Mouse (Mus musculus): ENCODE measurements around the gene Lmnb2. TPM values are rescaled to one million over a fixed set of nuclear protein-coding genes. Genes with fewer than 3 reads are reported as not detected.

Gene Lmnb2
- polyA plus RNA-seq, 1 experiment from 2014 or later, result 7.3 TPM

- WGBS, result 88% methylated on average over 5 of the region's 5 CpGs
- no peak overlapping the region for H3K4me3 ChIP-seq (ENCODE audit: control insufficient read depth in 1 of 2, insufficient read depth in 1 of 2, low read depth in 1 of 2, low read length in 2 of 2)
- H3K9ac ChIP-seq (ENCODE audit: low read length), result no peak overlapping the region
- peaks cover 2 to 15% of the 10 kb centered on the region in 2 experiments for H3K4me1 ChIP-seq (ENCODE audit: control insufficient read depth in 2 of 2, insufficient read depth in 2 of 2, low read length in 2 of 2)
- peaks cover 38% of the 10 kb centered on the region for H3K36me3 ChIP-seq (ENCODE audit: control insufficient read depth, insufficient read depth, low read length)
- H3K27ac ChIP-seq (replicated peaks in 1 of 2; ENCODE audit: control insufficient read depth in 1 of 2, insufficient read depth in 1 of 2, low read depth in 2 of 2, low read length in 2 of 2), result no peak overlapping the region
- ATAC-seq (ENCODE audit: insufficient number of reproducible peaks, insufficient read depth, low FRiP score, low read depth), result no peak
- H3K27me3 ChIP-seq (ENCODE audit: control insufficient read depth, insufficient read depth, low read length), result no peaks in the 10 kb centered on the region
- H3K4me2 ChIP-seq (ENCODE audit: low read length), result no peak overlapping the region
- no peaks in the 10 kb centered on the region for H3K9me3 ChIP-seq (ENCODE audit: control insufficient read depth, low read length)
These were observed 3.8 kb downstream of the Lmnb2 start for GRCm38 (mm10) chr10:80914253-80914656.

GRCm38 (mm10) chr10:80913364-80914011, 4.6 kb downstream of the Lmnb2 start:
- Histone ChIP-seq H3K9me3 (ENCODE audit: control insufficient read depth, low read length) (no peaks in the 10 kb centered on the region), H3K36me3 (ENCODE audit: control insufficient read depth, insufficient read depth, low read length) (peaks cover 46% of the 10 kb centered on the region), H3K9ac (ENCODE audit: low read length) (no peak overlapping the region), H3K27me3 (ENCODE audit: control insufficient read depth, insufficient read depth, low read length) (no peaks in the 10 kb centered on the region), H3K27ac (replicated peaks in 1 of 2; ENCODE audit: control insufficient read depth in 1 of 2, insufficient read depth in 1 of 2, low read depth in 2 of 2, low read length in 2 of 2) (no peak overlapping the region), H3K4me3 (ENCODE audit: control insufficient read depth in 1 of 2, insufficient read depth in 1 of 2, low read depth in 1 of 2, low read length in 2 of 2) (no peak overlapping the region), H3K4me2 (ENCODE audit: low read length) (no peak overlapping the region), H3K4me1 (ENCODE audit: control insufficient read depth in 2 of 2, insufficient read depth in 2 of 2, low read length in 2 of 2) (peaks cover 2 to 15% of the 10 kb centered on the region in 2 experiments)
- ATAC-seq (ENCODE audit: insufficient number of reproducible peaks, insufficient read depth, low FRiP score, low read depth), result no peak
- WGBS, result 79% methylated on average over 7 of the region's 8 CpGs

GRCm38 (mm10) chr10:80911891-80912290, 6.2 kb downstream of the Lmnb2 start:
- no peak overlapping the region for H3K9ac ChIP-seq (ENCODE audit: low read length)
- H3K27ac ChIP-seq (replicated peaks in 1 of 2; ENCODE audit: control insufficient read depth in 1 of 2, insufficient read depth in 1 of 2, low read depth in 2 of 2, low read length in 2 of 2), result no peak overlapping the region
- peaks cover 61% of the 10 kb centered on the region for H3K36me3 ChIP-seq (ENCODE audit: control insufficient read depth, insufficient read depth, low read length)
- H3K27me3 ChIP-seq (ENCODE audit: control insufficient read depth, insufficient read depth, low read length), result no peaks in the 10 kb centered on the region
- H3K4me2 ChIP-seq (ENCODE audit: low read length), result no peak overlapping the region
- H3K9me3 ChIP-seq (ENCODE audit: control insufficient read depth, low read length), result no peaks in the 10 kb centered on the region
- ATAC-seq (ENCODE audit: insufficient number of reproducible peaks, insufficient read depth, low FRiP score, low read depth), result no peak
- H3K4me3 ChIP-seq (ENCODE audit: control insufficient read depth in 1 of 2, insufficient read depth in 1 of 2, low read depth in 1 of 2, low read length in 2 of 2), result no peak overlapping the region
- peaks cover 0 to 9% of the 10 kb centered on the region in 2 experiments; a peak in 1 of 4 replicates for H3K4me1 ChIP-seq (ENCODE audit: control insufficient read depth in 2 of 2, insufficient read depth in 2 of 2, low read length in 2 of 2)

- WGBS, result 86% methylated on average over 4 of the region's 4 CpGs
- H3K4me2 ChIP-seq (ENCODE audit: low read length), result no peak overlapping the region
- H3K27me3 ChIP-seq (ENCODE audit: control insufficient read depth, insufficient read depth, low read length), result no peaks in the 10 kb centered on the region
- peaks cover 0 to 7% of the 10 kb centered on the region in 2 experiments; a peak in 1 of 4 replicates for H3K4me1 ChIP-seq (ENCODE audit: control insufficient read depth in 2 of 2, insufficient read depth in 2 of 2, low read length in 2 of 2)
- H3K36me3 ChIP-seq (ENCODE audit: control insufficient read depth, insufficient read depth, low read length), result peaks cover 63% of the 10 kb centered on the region
- ATAC-seq (ENCODE audit: insufficient number of reproducible peaks, insufficient read depth, low FRiP score, low read depth), result no peak
- H3K9ac ChIP-seq (ENCODE audit: low read length), result no peak overlapping the region
- no peaks in the 10 kb centered on the region for H3K9me3 ChIP-seq (ENCODE audit: control insufficient read depth, low read length)
- no peak overlapping the region for H3K4me3 ChIP-seq (ENCODE audit: control insufficient read depth in 1 of 2, insufficient read depth in 1 of 2, low read depth in 1 of 2, low read length in 2 of 2)
- no peak overlapping the region for H3K27ac ChIP-seq (replicated peaks in 1 of 2; ENCODE audit: control insufficient read depth in 1 of 2, insufficient read depth in 1 of 2, low read depth in 2 of 2, low read length in 2 of 2)
These were observed 6.7 kb downstream of the Lmnb2 start for GRCm38 (mm10) chr10:80911354-80911753.

GRCm38 (mm10) chr10:80909375-80910162, 8.5 kb downstream of the Lmnb2 start:
- no peak overlapping the region for H3K4me3 ChIP-seq (ENCODE audit: control insufficient read depth in 1 of 2, insufficient read depth in 1 of 2, low read depth in 1 of 2, low read length in 2 of 2)
- no peaks in the 10 kb centered on the region for H3K9me3 ChIP-seq (ENCODE audit: control insufficient read depth, low read length)
- H3K27ac ChIP-seq (replicated peaks in 1 of 2; ENCODE audit: control insufficient read depth in 1 of 2, insufficient read depth in 1 of 2, low read depth in 2 of 2, low read length in 2 of 2), result no peak overlapping the region
- no peak for ATAC-seq (ENCODE audit: insufficient number of reproducible peaks, insufficient read depth, low FRiP score, low read depth)
- 95% methylated on average over 22 of the region's 22 CpGs for WGBS
- H3K27me3 ChIP-seq (ENCODE audit: control insufficient read depth, insufficient read depth, low read length), result no peaks in the 10 kb centered on the region
- H3K36me3 ChIP-seq (ENCODE audit: control insufficient read depth, insufficient read depth, low read length), result peaks cover 81% of the 10 kb centered on the region
- H3K4me2 ChIP-seq (ENCODE audit: low read length), result no peak overlapping the region
- H3K9ac ChIP-seq (ENCODE audit: low read length), result no peak overlapping the region
- H3K4me1 ChIP-seq (ENCODE audit: control insufficient read depth in 2 of 2, insufficient read depth in 2 of 2, low read length in 2 of 2), result no peaks in the 10 kb centered on the region

- H3K4me2 ChIP-seq (ENCODE audit: low read length), result no peak overlapping the region
- no peak for ATAC-seq (ENCODE audit: insufficient number of reproducible peaks, insufficient read depth, low FRiP score, low read depth)
- H3K4me1 ChIP-seq (ENCODE audit: control insufficient read depth in 2 of 2, insufficient read depth in 2 of 2, low read length in 2 of 2), result peaks cover 3 to 10% of the 10 kb centered on the region in 2 experiments
- H3K27me3 ChIP-seq (ENCODE audit: control insufficient read depth, insufficient read depth, low read length), result no peaks in the 10 kb centered on the region
- WGBS, result 88% methylated on average over 11 of the region's 11 CpGs
- H3K9ac ChIP-seq (ENCODE audit: low read length), result no peak overlapping the region; the same call in 1 of the 2 replicates
- H3K9me3 ChIP-seq (ENCODE audit: control insufficient read depth, low read length), result no peaks in the 10 kb centered on the region
- peaks cover 80% of the 10 kb centered on the region for H3K36me3 ChIP-seq (ENCODE audit: control insufficient read depth, insufficient read depth, low read length)
- no peak overlapping the region for H3K4me3 ChIP-seq (ENCODE audit: control insufficient read depth in 1 of 2, insufficient read depth in 1 of 2, low read depth in 1 of 2, low read length in 2 of 2)
- H3K27ac ChIP-seq (replicated peaks in 1 of 2; ENCODE audit: control insufficient read depth in 1 of 2, insufficient read depth in 1 of 2, low read depth in 2 of 2, low read length in 2 of 2), result no peak overlapping the region
These were observed 13.3 kb downstream of the Lmnb2 start for GRCm38 (mm10) chr10:80904709-80905108.

GRCm38 (mm10) chr10:80904004-80904693, 13.9 kb downstream of the Lmnb2 start:
- Histone ChIP-seq H3K4me2 (ENCODE audit: low read length) (no peak overlapping the region), H3K9ac (ENCODE audit: low read length) (no peak overlapping the region), H3K4me3 (ENCODE audit: control insufficient read depth in 1 of 2, insufficient read depth in 1 of 2, low read depth in 1 of 2, low read length in 2 of 2) (no peak overlapping the region), H3K27ac (replicated peaks in 1 of 2; ENCODE audit: control insufficient read depth in 1 of 2, insufficient read depth in 1 of 2, low read depth in 2 of 2, low read length in 2 of 2) (0 out of 4 replicates have a peak overlapping the region, but pooled peaks of 1 of the 2 experiments have one; percentile 19), H3K4me1 (ENCODE audit: control insufficient read depth in 2 of 2, insufficient read depth in 2 of 2, low read length in 2 of 2) (peaks cover 6 to 16% of the 10 kb centered on the region in 2 experiments), H3K27me3 (ENCODE audit: control insufficient read depth, insufficient read depth, low read length) (no peaks in the 10 kb centered on the region), H3K9me3 (ENCODE audit: control insufficient read depth, low read length) (no peaks in the 10 kb centered on the region), H3K36me3 (ENCODE audit: control insufficient read depth, insufficient read depth, low read length) (peaks cover 80% of the 10 kb centered on the region)
- 70% methylated on average over 28 of the region's 28 CpGs for WGBS
- ATAC-seq (ENCODE audit: insufficient number of reproducible peaks, insufficient read depth, low FRiP score, low read depth), result no peak

All from heart, embryonic 14.5 days (tissue).